Mouse (Mus musculus): Measurements from ENCODE around the gene Hbp1. TPM values are rescaled to one million over a fixed set of nuclear protein-coding genes. Genes with fewer than 3 reads are reported as not detected.

The Hbp1 gene
- total RNA-seq, 2 experiments from 2014 or later = 63.6 to 125 TPM

DNA sequence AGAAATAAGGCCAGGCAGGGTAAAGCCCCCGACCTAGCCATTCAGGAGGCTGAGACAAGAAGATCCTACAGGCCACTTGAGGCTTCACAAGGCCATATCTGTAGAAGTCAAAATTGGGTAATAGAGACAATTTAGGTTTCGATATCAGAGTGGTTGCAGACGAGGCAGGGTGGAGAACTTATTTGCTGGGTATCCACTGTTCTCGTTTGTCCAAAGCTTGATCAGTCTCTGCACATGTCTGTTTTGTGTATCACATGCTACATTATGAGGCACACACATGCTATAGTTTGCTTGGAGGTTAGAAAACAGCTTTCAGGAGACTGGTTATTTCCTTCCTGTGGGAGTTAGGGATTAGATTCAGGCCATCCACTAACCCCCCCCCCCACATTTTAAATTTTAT, 5.5 kb upstream of the Hbp1 start:
- no peak for DNase-seq

- DNase-seq = peak in 1 of 2 experiments; percentile 83
These were observed 310 bp upstream of the Hbp1 start for GRCm38 (mm10) chr12:31950659-31951031.

GRCm38 (mm10) chr12:31949193-31949741, 1.1 kb downstream of the Hbp1 start:
- peak; percentile 96 to 97 for DNase-seq

GRCm38 (mm10) chr12:31948101-31949000, 2.0 kb downstream of the Hbp1 start:
- no peak for DNase-seq

DNA sequence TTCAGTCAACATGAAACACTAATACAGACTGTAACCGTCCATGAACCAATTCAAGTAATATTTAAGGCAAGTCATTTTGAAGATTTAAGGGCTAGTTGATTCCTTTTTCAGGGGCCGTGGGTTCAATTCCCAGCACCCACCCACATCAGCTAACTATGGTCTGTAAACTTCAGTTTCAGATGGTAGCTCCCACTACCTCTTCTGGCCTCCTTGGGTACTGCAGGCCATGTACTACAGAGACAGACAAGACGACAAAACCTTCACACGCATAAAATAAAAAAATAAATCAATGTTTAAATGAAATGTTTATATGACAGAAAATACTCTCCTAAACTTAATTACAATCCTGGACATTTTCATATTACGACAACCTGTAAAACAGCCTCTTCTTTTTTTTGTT, 2.9 kb downstream of the Hbp1 start:
- DNase-seq = peak in 1 of 2 experiments; percentile 29

- DNase-seq = no peak
These were observed 5.9 kb downstream of the Hbp1 start for GRCm38 (mm10) chr12:31944405-31944804.

DNA sequence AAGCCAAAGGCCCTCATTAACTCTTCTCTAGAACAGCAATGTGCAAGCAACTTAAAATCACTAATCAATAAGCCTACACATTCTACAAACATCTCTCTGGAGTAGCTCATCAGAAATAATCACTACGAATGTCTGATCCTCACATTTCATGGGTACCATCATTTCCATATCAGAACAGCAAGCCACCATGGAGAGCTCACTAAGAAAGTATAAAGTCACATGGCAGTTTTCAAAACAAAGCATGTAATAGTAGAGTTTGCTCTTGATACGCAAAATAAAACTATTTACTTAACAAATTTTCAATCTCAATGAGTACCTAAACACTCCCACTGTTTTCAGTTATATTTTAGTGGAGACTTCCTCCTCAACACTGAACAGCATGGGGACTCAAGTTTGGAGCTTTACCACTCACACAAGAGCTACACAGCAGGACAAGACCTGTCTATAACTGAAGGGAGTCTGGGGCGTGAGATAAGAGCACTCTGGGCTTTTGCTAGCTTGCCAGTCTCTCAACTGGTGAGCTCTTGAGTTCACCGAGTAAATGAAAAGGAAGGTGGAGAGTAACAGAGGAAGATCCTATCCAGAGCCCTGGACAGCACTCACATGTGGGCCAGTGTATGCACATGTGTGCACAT, 7.2 kb downstream of the Hbp1 start:
- no peak for DNase-seq

GRCm38 (mm10) chr12:31939026-31939425, 11.3 kb downstream of the Hbp1 start:
- DNase-seq = no peak

DNA sequence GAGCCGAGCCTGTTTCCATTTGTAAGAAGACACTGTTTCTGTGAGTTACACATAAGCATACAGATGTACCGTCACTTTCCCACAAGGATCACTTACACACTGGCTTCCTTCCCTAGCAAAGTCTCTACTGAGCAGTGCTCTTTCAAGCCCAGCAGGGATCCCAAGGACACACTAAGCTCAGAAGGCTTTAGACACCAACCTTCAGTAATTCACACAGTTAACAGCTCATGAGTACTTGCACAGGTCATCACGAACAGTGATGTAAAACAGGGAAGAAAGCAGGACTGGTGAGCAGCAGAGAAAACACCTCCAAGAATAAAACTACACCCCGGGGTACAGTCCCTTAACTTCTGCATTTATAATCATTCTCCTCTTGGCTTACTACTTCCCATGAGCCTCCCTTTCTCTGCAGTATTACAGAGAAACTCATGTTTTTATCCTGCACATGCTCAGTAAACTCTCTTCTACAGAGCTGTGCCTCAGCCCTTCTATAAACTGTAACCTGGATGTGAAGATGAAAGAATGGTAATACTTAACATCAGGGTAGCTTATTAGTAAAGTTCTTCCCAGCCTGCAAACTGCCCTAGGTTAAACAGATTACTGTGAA, 11.8 kb downstream of the Hbp1 start:
- DNase-seq = no peak

GRCm38 (mm10) chr12:31937613-31938012, 12.7 kb downstream of the Hbp1 start:
- DNase-seq = no peak

DNA sequence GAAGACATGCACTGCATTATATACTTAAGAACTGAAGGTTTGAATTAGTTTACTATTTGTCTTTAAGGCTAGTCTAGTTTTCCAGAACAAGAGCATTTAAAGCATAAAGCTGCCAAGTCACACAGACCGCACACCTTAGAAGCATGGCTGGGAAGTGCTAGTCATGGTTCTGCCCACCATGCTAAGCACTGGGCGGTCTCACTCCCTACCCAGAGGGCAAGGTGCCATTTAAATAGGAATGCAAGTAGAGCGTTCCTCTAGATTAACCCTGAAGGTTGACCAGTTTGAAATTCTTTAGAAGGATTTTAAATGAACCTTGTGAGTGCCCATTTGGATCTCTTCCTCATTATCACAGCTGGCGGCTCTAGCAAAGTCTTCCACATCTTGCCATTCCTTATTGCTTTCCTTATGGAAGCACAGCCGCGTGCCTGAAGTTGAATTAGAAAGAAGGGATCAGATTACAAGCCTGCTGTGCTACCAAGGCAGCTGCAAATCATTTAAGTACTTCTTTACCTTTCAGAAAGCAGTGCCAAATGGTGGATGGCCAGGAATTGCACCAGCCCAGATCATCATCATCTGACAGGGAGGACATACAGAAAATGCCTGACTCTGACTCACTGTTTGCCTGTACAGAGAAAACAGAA, 13.6 kb downstream of the Hbp1 start:
- no peak for DNase-seq

GRCm38 (mm10) chr12:31931818-31932217, 18.5 kb downstream of the Hbp1 start:
- no peak for DNase-seq

DNA sequence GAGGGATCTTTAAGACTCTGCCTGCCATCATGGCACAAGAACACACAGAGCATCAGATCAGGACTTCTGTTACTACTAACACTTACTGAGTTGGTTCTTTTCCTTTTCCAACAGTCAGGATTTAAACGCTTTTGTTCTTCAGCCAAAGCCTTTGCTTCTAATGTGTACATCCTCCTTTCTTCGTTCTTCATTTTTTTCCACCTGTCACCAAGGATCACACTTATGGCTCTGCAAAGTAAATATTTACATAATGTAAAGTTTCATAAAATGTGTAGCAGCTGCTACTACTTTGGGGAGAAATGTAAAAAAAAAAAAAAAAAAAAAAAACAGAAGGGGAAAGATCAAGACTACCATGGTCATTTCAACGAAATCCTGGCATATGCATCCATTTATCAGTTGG, 21.8 kb downstream of the Hbp1 start:
- DNase-seq = no peak

GRCm38 (mm10) chr12:31926661-31927061, 23.7 kb downstream of the Hbp1 start:
- DNase-seq = peak; percentile 73 to 76

GRCm38 (mm10) chr12:31925343-31925742, 25.0 kb downstream of the Hbp1 start:
- no peak for DNase-seq

DNA sequence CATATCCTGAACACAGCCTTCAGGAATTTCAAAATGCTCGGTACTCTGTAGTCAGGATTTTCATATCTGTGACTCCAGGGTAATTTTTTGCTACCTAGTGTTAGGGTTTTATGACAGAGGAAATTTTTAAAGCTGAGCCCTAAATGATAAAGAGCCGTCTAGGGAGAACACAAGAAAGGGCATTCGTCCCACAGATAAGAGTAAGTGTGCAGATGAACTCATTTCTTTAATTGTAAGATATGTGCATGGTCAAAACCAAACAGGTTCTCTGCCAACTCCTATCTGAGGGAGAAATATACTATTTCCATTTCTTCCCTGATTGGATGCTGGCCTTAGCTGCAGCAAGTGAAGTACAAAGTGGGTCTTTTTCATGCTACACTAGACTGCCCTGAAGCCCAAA, 26.2 kb downstream of the Hbp1 start:
- DNase-seq = no peak

GRCm38 (mm10) chr12:31920464-31921405, 29.6 kb downstream of the Hbp1 start:
- DNase-seq = no peak

GRCm38 (mm10) chr12:31917245-31917644, 33.1 kb downstream of the Hbp1 start:
- peak; percentile 83 to 87 for DNase-seq

- DNase-seq = no peak
These were observed 33.6 kb downstream of the Hbp1 start for GRCm38 (mm10) chr12:31916691-31917090.

GRCm38 (mm10) chr12:31913614-31914013, 36.7 kb downstream of the Hbp1 start:
- DNase-seq = peak; percentile 63 to 74

- no peak for DNase-seq
These were observed 37.3 kb downstream of the Hbp1 start for GRCm38 (mm10) chr12:31912966-31913551.
